In genomic region chr2:26237290-26237782, GRCm38 (mm10) we compare ENCODE assay signal across 8 mouse cellular contexts. TPM values are rescaled to one million over a fixed set of nuclear protein-coding genes. Genes with fewer than 3 reads are reported as not detected.
DNase-seq lines count a peak whose midpoint lies in the region; ATAC-seq and TF ChIP-seq lines count a peak whose summit lies in the region.

TSS of gene Qsox2 (minus strand) at chr2:26237525.

- no peak for TF ChIP-seq CTCF in MEL (IDR thresholded peaks at IDR 0.05 in 2 of 3, conservative IDR thresholded peaks at IDR 0.05 in 1 of 3; ENCODE audit: control insufficient read depth in 1 of 3, insufficient read depth in 1 of 3, low read depth in 2 of 3, low read length in 3 of 3, poor library complexity in 1 of 3, severe bottlenecking in 1 of 3)
- no peak for TF ChIP-seq CTCF in cerebellum, adult 2 months (IDR thresholded peaks at IDR 0.05; ENCODE audit: borderline replicate concordance, insufficient read depth, low read depth, low read length)
- TF ChIP-seq CTCF in forebrain, postnatal 0 days (IDR thresholded peaks at IDR 0.05; ENCODE audit: low read depth) = no peak

- peaks cover 9% of the 10 kb centered on the region for H3K79me2 ChIP-seq in MEL (ENCODE audit: control insufficient read depth, insufficient read depth, low read length, poor library complexity)

- peak within 1 kb of the TSS; percentile 93 for H3K4me2 ChIP-seq in forebrain, postnatal 0 days (ENCODE audit: low read depth)
- peak within 1 kb of the TSS; percentile 89 for H3K4me2 ChIP-seq in lung, embryonic 15.5 days

- DNase-seq in MEL (ENCODE audit: low read depth, low spot score) = peak; percentile 94
- peak; percentile 87 to 88 for DNase-seq in cerebellum, adult 2 months
- peak; percentile 92 for DNase-seq in forebrain, postnatal 0 days
- DNase-seq in heart, postnatal 4 days = peak; percentile 96
- DNase-seq in layer of hippocampus, adult 8-10 months (ENCODE audit: low spot score in 2 of 2) = peak; percentile 76 to 84
- peak; percentile 88 for DNase-seq in ovary, adult 18-20 months (ENCODE audit: low spot score)
- DNase-seq in thymus, postnatal 0 days (ENCODE audit: low spot score) = peak; percentile 84

- peak within 1 kb of the TSS; percentile 11; the same call in 1 of the 2 replicates for H3K27ac ChIP-seq in MEL (ENCODE audit: control insufficient read depth, low read depth, low read length)
- peak within 1 kb of the TSS; percentile 30; the same call in 1 of the 2 replicates for H3K27ac ChIP-seq in cerebellum, adult 2 months (ENCODE audit: insufficient read depth, low read length)
- peak within 1 kb of the TSS; percentile 85 for H3K27ac ChIP-seq in forebrain, postnatal 0 days (ENCODE audit: low read depth, low read length)
- H3K27ac ChIP-seq in lung, embryonic 15.5 days = peak within 1 kb of the TSS; percentile 67

- H3K27me3 ChIP-seq in MEL (ENCODE audit: control insufficient read depth in 1 of 2, insufficient read depth in 2 of 2, low read length in 2 of 2) = peaks cover 5% of the 10 kb centered on the region in 2 experiments; a peak in 3 of 4 replicates
- no peaks in the 10 kb centered on the region for H3K27me3 ChIP-seq in cerebellum, adult 2 months (ENCODE audit: control insufficient read depth, insufficient read depth, low read length)
- no peaks in the 10 kb centered on the region for H3K27me3 ChIP-seq in forebrain, postnatal 0 days (ENCODE audit: insufficient read depth, low read length)
- no peaks in the 10 kb centered on the region for H3K27me3 ChIP-seq in lung, embryonic 15.5 days

- peak; percentile 33 to 81; a peak in 2 of 4 replicates for TF ChIP-seq POLR2A in MEL (IDR thresholded peaks at IDR 0.05; ENCODE audit: control insufficient read depth in 1 of 2, insufficient read depth in 1 of 2, low read depth in 1 of 2, low read length in 2 of 2, poor library complexity in 1 of 2)
- TF ChIP-seq POLR2A in cerebellum, adult 2 months (IDR thresholded peaks at IDR 0.05; ENCODE audit: borderline replicate concordance, insufficient read depth, low read length) = peak; percentile 77

- no peak for TF ChIP-seq EP300 in MEL (IDR thresholded peaks at IDR 0.05; ENCODE audit: low read depth in 1 of 2, low read length in 2 of 2)

- peaks cover 5 to 23% of the 10 kb centered on the region in 2 experiments; a peak in 3 of 4 replicates for H3K4me1 ChIP-seq in MEL (ENCODE audit: control insufficient read depth in 1 of 2, insufficient read depth in 2 of 2, low read length in 2 of 2)
- peaks cover 7% of the 10 kb centered on the region for H3K4me1 ChIP-seq in cerebellum, adult 2 months (ENCODE audit: control insufficient read depth, insufficient read depth, low read length)
- peaks cover 10% of the 10 kb centered on the region; the same call in 1 of the 2 replicates for H3K4me1 ChIP-seq in forebrain, postnatal 0 days (ENCODE audit: insufficient read depth)
- H3K4me1 ChIP-seq in lung, embryonic 15.5 days = peaks cover 26% of the 10 kb centered on the region

- H3K9ac ChIP-seq in MEL (ENCODE audit: control insufficient read depth, low read depth, low read length, poor library complexity, severe bottlenecking) = peak within 1 kb of the TSS; percentile 94
- peak within 1 kb of the TSS; percentile 90 for H3K9ac ChIP-seq in forebrain, postnatal 0 days
- peak within 1 kb of the TSS; percentile 80 for H3K9ac ChIP-seq in lung, embryonic 15.5 days

- no peak for TF ChIP-seq RAD21 in MEL (IDR thresholded peaks at IDR 0.05; ENCODE audit: low read depth, low read length)

- peaks cover 0 to 24% of the 10 kb centered on the region in 2 experiments; a peak in 2 of 4 replicates for H3K36me3 ChIP-seq in MEL (ENCODE audit: control insufficient read depth in 1 of 2, insufficient read depth in 2 of 2, low read length in 2 of 2)
- H3K36me3 ChIP-seq in forebrain, postnatal 0 days (ENCODE audit: insufficient read depth) = no peaks in the 10 kb centered on the region
- H3K36me3 ChIP-seq in lung, embryonic 15.5 days = no peaks in the 10 kb centered on the region

- no peaks in the 10 kb centered on the region for H3K9me3 ChIP-seq in MEL (replicated peaks; ENCODE audit: insufficient read depth, low read length)
- no peaks in the 10 kb centered on the region for H3K9me3 ChIP-seq in forebrain, postnatal 0 days (ENCODE audit: low read length)
- H3K9me3 ChIP-seq in lung, embryonic 15.5 days = no peaks in the 10 kb centered on the region

- 3% methylated on average over 34 of the region's 36 CpGs for WGBS in cerebellum, adult 2 months
- 2% methylated on average over 36 of the region's 36 CpGs for WGBS in forebrain, postnatal 0 days
- under 1% methylated on average over 36 of the region's 36 CpGs for WGBS in lung, embryonic 15.5 days

- peak within 1 kb of the TSS; percentile 74 to 89 for H3K4me3 ChIP-seq in MEL (ENCODE audit: control insufficient read depth in 1 of 2, insufficient read depth in 1 of 2, low read depth in 2 of 2, low read length in 2 of 2)
- peak within 1 kb of the TSS; percentile 92 for H3K4me3 ChIP-seq in cerebellum, adult 2 months (replicated peaks; ENCODE audit: insufficient read depth, low read depth, low read length)
- H3K4me3 ChIP-seq in forebrain, postnatal 0 days (ENCODE audit: low read depth, low read length) = peak within 1 kb of the TSS; percentile 89
- peak within 1 kb of the TSS; percentile 93 for H3K4me3 ChIP-seq in lung, embryonic 15.5 days

- ATAC-seq in forebrain, postnatal 0 days = peak; percentile 94
- peak; percentile 90 for ATAC-seq in lung, embryonic 15.5 days (ENCODE audit: borderline replicate concordance, extremely low read depth, low FRiP score, low TSS enrichment)

TF ChIP-seq in MEL, 35 proteins besides CTCF, POLR2A, EP300 and RAD21 (continues in another document):
- TF ChIP-seq E2F4 (IDR thresholded peaks at IDR 0.05; ENCODE audit: borderline replicate concordance, low read depth, low read length) (no peak), SMC3 (IDR thresholded peaks at IDR 0.05; ENCODE audit: low read depth, low read length) (no peak), ZNF384 (IDR thresholded peaks at IDR 0.05; ENCODE audit: low read depth, low read length) (peak; percentile 95), GATA1 (IDR thresholded peaks at IDR 0.05; ENCODE audit: low read depth, low read length) (no peak), BHLHE40 (IDR thresholded peaks at IDR 0.05; ENCODE audit: borderline replicate concordance, low read depth, low read length) (peak; percentile 88), NELFE (IDR thresholded peaks at IDR 0.05; ENCODE audit: low read depth, low read length) (peak; percentile 80), MAX (IDR thresholded peaks at IDR 0.05; ENCODE audit: low read length) (peak; percentile 80), KAT2A (conservative IDR thresholded peaks at IDR 0.05; ENCODE audit: low read depth, low read length) (no peak; the same call in 1 of the 2 replicates), RCOR1 (IDR thresholded peaks at IDR 0.05; ENCODE audit: low read depth, low read length) (no peak), SIN3A (IDR thresholded peaks at IDR 0.05; ENCODE audit: low read length) (peak; percentile 82), MXI1 (IDR thresholded peaks at IDR 0.05; ENCODE audit: low read depth, low read length) (peak; percentile 78; the same call in 1 of the 2 replicates), MAZ (IDR thresholded peaks at IDR 0.05; ENCODE audit: low read depth, low read length) (peak; percentile 67; the same call in 1 of the 2 replicates), USF2 (IDR thresholded peaks at IDR 0.05; ENCODE audit: borderline replicate concordance in 1 of 2, insufficient read depth in 1 of 2, low read depth in 1 of 2, low read length in 2 of 2) (peak; percentile 42 to 77; a peak in 3 of 4 replicates), HCFC1 (IDR thresholded peaks at IDR 0.05; ENCODE audit: low read depth, low read length) (peak; percentile 77), USF1 (IDR thresholded peaks at IDR 0.05; ENCODE audit: low read depth, low read length) (peak; percentile 96), ZKSCAN1 (IDR thresholded peaks at IDR 0.05; ENCODE audit: low read depth, low read length) (peak; percentile 45; the same call in 1 of the 2 replicates), ELF1 (IDR thresholded peaks at IDR 0.05; ENCODE audit: low read depth, low read length) (0 out of 2 replicates have a peak, but pooled peaks have one; percentile 18), POLR2AphosphoS2 (IDR thresholded peaks at IDR 0.05; ENCODE audit: low read length) (0 out of 2 replicates have a peak, but pooled peaks have one; percentile 28), ETS1 (IDR thresholded peaks at IDR 0.05; ENCODE audit: low read depth, low read length) (no peak), MAFK (IDR thresholded peaks at IDR 0.05; ENCODE audit: borderline replicate concordance, low read depth, low read length) (no peak), CHD2 (IDR thresholded peaks at IDR 0.05; ENCODE audit: low read length) (no peak), CHD1 (IDR thresholded peaks at IDR 0.05; ENCODE audit: low read depth, low read length) (no peak), GABPA (IDR thresholded peaks at IDR 0.05; ENCODE audit: low read depth, low read length) (no peak), NRF1 (IDR thresholded peaks at IDR 0.05; ENCODE audit: insufficient read depth, low read depth, low read length, poor library complexity, severe bottlenecking) (peak; percentile 61), ZMIZ1 (IDR thresholded peaks at IDR 0.05; ENCODE audit: low read depth, low read length) (0 out of 2 replicates have a peak, but pooled peaks have one; percentile 33), TBP (IDR thresholded peaks at IDR 0.05; ENCODE audit: low read depth, low read length) (peak; percentile 38; the same call in 1 of the 2 replicates), MYB (IDR thresholded peaks at IDR 0.05; ENCODE audit: low read depth, low read length) (no peak), JUND (IDR thresholded peaks at IDR 0.05; ENCODE audit: low read depth, low read length) (no peak), TCF12 (IDR thresholded peaks at IDR 0.05; ENCODE audit: low read depth, low read length) (peak; percentile 62), ZC3H11A (IDR thresholded peaks at IDR 0.05; ENCODE audit: low read depth, low read length) (no peak), TAL1 (IDR thresholded peaks at IDR 0.05; ENCODE audit: low read length) (no peak)

RNA-seq across cellular contexts. Expression of gene Qsox2, which starts in this region (rescaled TPM):
- 13.4 and 17.0 TPM in 2 replicates for total RNA-seq in MEL (2012; rRNA removed)
- 10 to 100 TPM in 1 of 2 experiments, not detected in 1; 12.1 TPM for polyA plus RNA-seq in MEL (2012; ENCODE audit: insufficient read depth in 1 of 2, insufficient read length in 2 of 2, low read depth in 1 of 2, low replicate concordance in 2 of 2, missing spikeins in 1 of 2)
- polyA plus RNA-seq in cerebellum, adult 2 months (2012; rRNA removed) = 20.7 and 24.3 TPM in 2 replicates
- total RNA-seq in forebrain, postnatal 0 days (2014; rRNA removed) = 21.2 and 22.2 TPM in 2 replicates
- 5.5 and 9.1 TPM in 2 replicates for polyA plus RNA-seq in forebrain, postnatal 0 days (2015; fragmentation: Nextera tagmentation; extraction: Ambion mirVana)
- 10 to 100 TPM; 11.2 to 12.1 TPM for total RNA-seq in heart, postnatal 4 days (2021)
- 10 to 100 TPM; 22.9 to 26.5 (median 24.9) TPM for total RNA-seq in layer of hippocampus, adult 8-10 months (2022)
- 22.8 and 24.5 TPM in 2 replicates for polyA plus RNA-seq in lung, embryonic 15.5 days (2015; fragmentation: Nextera tagmentation; extraction: Ambion mirVana)
- polyA plus RNA-seq in thymus, postnatal 0 days (2015; fragmentation: Nextera tagmentation; extraction: Ambion mirVana) = 15.2 and 15.3 TPM in 2 replicates

Comparison
In these comparisons a context has a peak if more than half of its experiments do, and no peak if none do; other contexts are left out.
1. Peak in every context shown above with its lines: DNase-seq, ATAC-seq, H3K4me3 ChIP-seq and H3K27ac ChIP-seq.
2. H3K27ac ChIP-seq: peak in every context shown above with its lines; median percentile 85 in forebrain, postnatal 0 days; 67 in lung, embryonic 15.5 days; 30 in cerebellum, adult 2 months; 11 in MEL.